Mouse (Mus musculus): ENCODE measurements around the gene Cox17. TPM values are rescaled to one million over a fixed set of nuclear protein-coding genes. Genes with fewer than 3 reads are reported as not detected.

Cox17 gene
- polyA plus RNA-seq, 1 experiment from 2014 or later = 186 TPM

GRCm38 (mm10) chr16:38365390-38365789, 18.6 kb downstream of the Cox17 start:
- H3K4me3 ChIP-seq (replicated peaks; ENCODE audit: low read length) = no peak overlapping the region
- peaks cover 7% of the 10 kb centered on the region; the same call in 1 of the 2 replicates for H3K4me1 ChIP-seq (ENCODE audit: control insufficient read depth, insufficient read depth, low read length)
- ATAC-seq (ENCODE audit: insufficient read depth, low FRiP score) = no peak
- H3K27ac ChIP-seq (ENCODE audit: low read length) = no peak overlapping the region
- no peaks in the 10 kb centered on the region for H3K9me3 ChIP-seq (replicated peaks; ENCODE audit: control insufficient read depth, low read length)
- H3K27me3 ChIP-seq (ENCODE audit: control insufficient read depth, insufficient read depth, low read length) = no peaks in the 10 kb centered on the region
- WGBS = 84% methylated on average over 10 of the region's 10 CpGs
- H3K4me2 ChIP-seq (ENCODE audit: low read depth, low read length) = no peak overlapping the region
- H3K9ac ChIP-seq (ENCODE audit: low read length) = no peak overlapping the region
- no peaks in the 10 kb centered on the region for H3K36me3 ChIP-seq (ENCODE audit: control insufficient read depth, insufficient read depth, low read length)

- no peak overlapping the region for H3K9ac ChIP-seq (ENCODE audit: low read length)
- H3K4me1 ChIP-seq (ENCODE audit: control insufficient read depth, insufficient read depth, low read length) = peaks cover 7% of the 10 kb centered on the region; the same call in 1 of the 2 replicates
- H3K4me2 ChIP-seq (ENCODE audit: low read depth, low read length) = no peak overlapping the region
- H3K27me3 ChIP-seq (ENCODE audit: control insufficient read depth, insufficient read depth, low read length) = no peaks in the 10 kb centered on the region
- no peaks in the 10 kb centered on the region for H3K36me3 ChIP-seq (ENCODE audit: control insufficient read depth, insufficient read depth, low read length)
- ATAC-seq (ENCODE audit: insufficient read depth, low FRiP score) = no peak
- no peak overlapping the region for H3K27ac ChIP-seq (ENCODE audit: low read length)
- 80% methylated on average over 4 of the region's 4 CpGs for WGBS
- no peak overlapping the region for H3K4me3 ChIP-seq (replicated peaks; ENCODE audit: low read length)
- H3K9me3 ChIP-seq (replicated peaks; ENCODE audit: control insufficient read depth, low read length) = no peaks in the 10 kb centered on the region
Observed at GRCm38 (mm10) chr16:38366231-38366630, 19.4 kb downstream of the Cox17 start.

- WGBS = 58% methylated on average over 10 of the region's 10 CpGs
- Histone ChIP-seq H3K4me3 (replicated peaks; ENCODE audit: low read length) (no peak overlapping the region), H3K4me1 (ENCODE audit: control insufficient read depth, insufficient read depth, low read length) (no peaks in the 10 kb centered on the region), H3K27me3 (ENCODE audit: control insufficient read depth, insufficient read depth, low read length) (no peaks in the 10 kb centered on the region), H3K36me3 (ENCODE audit: control insufficient read depth, insufficient read depth, low read length) (no peaks in the 10 kb centered on the region), H3K9me3 (replicated peaks; ENCODE audit: control insufficient read depth, low read length) (no peaks in the 10 kb centered on the region), H3K4me2 (ENCODE audit: low read depth, low read length) (no peak overlapping the region), H3K27ac (ENCODE audit: low read length) (no peak overlapping the region), H3K9ac (ENCODE audit: low read length) (no peak overlapping the region)
- ATAC-seq (ENCODE audit: insufficient read depth, low FRiP score) = no peak
Observed at GRCm38 (mm10) chr16:38368336-38368735, 21.5 kb downstream of the Cox17 start.

- Histone ChIP-seq H3K36me3 (ENCODE audit: control insufficient read depth, insufficient read depth, low read length) (no peaks in the 10 kb centered on the region), H3K4me3 (replicated peaks; ENCODE audit: low read length) (no peak overlapping the region), H3K4me1 (ENCODE audit: control insufficient read depth, insufficient read depth, low read length) (no peaks in the 10 kb centered on the region), H3K27me3 (ENCODE audit: control insufficient read depth, insufficient read depth, low read length) (no peaks in the 10 kb centered on the region), H3K9me3 (replicated peaks; ENCODE audit: control insufficient read depth, low read length) (no peaks in the 10 kb centered on the region), H3K27ac (ENCODE audit: low read length) (no peak overlapping the region), H3K9ac (ENCODE audit: low read length) (no peak overlapping the region), H3K4me2 (ENCODE audit: low read depth, low read length) (no peak overlapping the region)
- no peak for ATAC-seq (ENCODE audit: insufficient read depth, low FRiP score)
- WGBS = 82% methylated on average over 7 of the region's 7 CpGs
Observed at GRCm38 (mm10) chr16:38369000-38369399, 22.2 kb downstream of the Cox17 start.

- Histone ChIP-seq H3K4me1 (ENCODE audit: control insufficient read depth, insufficient read depth, low read length) (no peaks in the 10 kb centered on the region), H3K36me3 (ENCODE audit: control insufficient read depth, insufficient read depth, low read length) (no peaks in the 10 kb centered on the region), H3K4me3 (replicated peaks; ENCODE audit: low read length) (no peak overlapping the region), H3K27me3 (ENCODE audit: control insufficient read depth, insufficient read depth, low read length) (no peaks in the 10 kb centered on the region), H3K9me3 (replicated peaks; ENCODE audit: control insufficient read depth, low read length) (no peaks in the 10 kb centered on the region), H3K27ac (ENCODE audit: low read length) (no peak overlapping the region), H3K4me2 (ENCODE audit: low read depth, low read length) (no peak overlapping the region), H3K9ac (ENCODE audit: low read length) (no peak overlapping the region)
- no peak for ATAC-seq (ENCODE audit: insufficient read depth, low FRiP score)
- WGBS = 89% methylated on average over 8 of the region's 8 CpGs
Observed at GRCm38 (mm10) chr16:38369431-38369830, 22.6 kb downstream of the Cox17 start.

- Histone ChIP-seq H3K4me1 (ENCODE audit: control insufficient read depth, insufficient read depth, low read length) (no peaks in the 10 kb centered on the region), H3K4me3 (replicated peaks; ENCODE audit: low read length) (no peak overlapping the region), H3K27ac (ENCODE audit: low read length) (no peak overlapping the region), H3K4me2 (ENCODE audit: low read depth, low read length) (no peak overlapping the region), H3K9ac (ENCODE audit: low read length) (no peak overlapping the region), H3K36me3 (ENCODE audit: control insufficient read depth, insufficient read depth, low read length) (no peaks in the 10 kb centered on the region), H3K9me3 (replicated peaks; ENCODE audit: control insufficient read depth, low read length) (no peaks in the 10 kb centered on the region), H3K27me3 (ENCODE audit: control insufficient read depth, insufficient read depth, low read length) (no peaks in the 10 kb centered on the region)
- ATAC-seq (ENCODE audit: insufficient read depth, low FRiP score) = no peak
- WGBS = 72% methylated on average over 4 of the region's 4 CpGs
Observed at GRCm38 (mm10) chr16:38369992-38370484, 23.2 kb downstream of the Cox17 start.

GRCm38 (mm10) chr16:38370633-38371374, 24.0 kb downstream of the Cox17 start:
- Histone ChIP-seq H3K4me2 (ENCODE audit: low read depth, low read length) (no peak overlapping the region), H3K9me3 (replicated peaks; ENCODE audit: control insufficient read depth, low read length) (no peaks in the 10 kb centered on the region), H3K27me3 (ENCODE audit: control insufficient read depth, insufficient read depth, low read length) (no peaks in the 10 kb centered on the region), H3K36me3 (ENCODE audit: control insufficient read depth, insufficient read depth, low read length) (no peaks in the 10 kb centered on the region), H3K27ac (ENCODE audit: low read length) (no peak overlapping the region), H3K4me1 (ENCODE audit: control insufficient read depth, insufficient read depth, low read length) (no peaks in the 10 kb centered on the region), H3K4me3 (replicated peaks; ENCODE audit: low read length) (no peak overlapping the region), H3K9ac (ENCODE audit: low read length) (no peak overlapping the region)
- WGBS = 70% methylated on average over 8 of the region's 8 CpGs
- ATAC-seq (ENCODE audit: insufficient read depth, low FRiP score) = no peak

GRCm38 (mm10) chr16:38371705-38372296, 25.0 kb downstream of the Cox17 start:
- Histone ChIP-seq H3K4me2 (ENCODE audit: low read depth, low read length) (no peak overlapping the region), H3K9ac (ENCODE audit: low read length) (no peak overlapping the region), H3K9me3 (replicated peaks; ENCODE audit: control insufficient read depth, low read length) (no peaks in the 10 kb centered on the region), H3K4me3 (replicated peaks; ENCODE audit: low read length) (no peak overlapping the region), H3K27ac (ENCODE audit: low read length) (no peak overlapping the region), H3K27me3 (ENCODE audit: control insufficient read depth, insufficient read depth, low read length) (no peaks in the 10 kb centered on the region), H3K4me1 (ENCODE audit: control insufficient read depth, insufficient read depth, low read length) (no peaks in the 10 kb centered on the region), H3K36me3 (ENCODE audit: control insufficient read depth, insufficient read depth, low read length) (no peaks in the 10 kb centered on the region)
- 0 out of 2 replicates have a peak, but pooled peaks have one; percentile 56 for ATAC-seq (ENCODE audit: insufficient read depth, low FRiP score)
- 85% methylated on average over 15 of the region's 15 CpGs for WGBS

- H3K27me3 ChIP-seq (ENCODE audit: control insufficient read depth, insufficient read depth, low read length) = no peaks in the 10 kb centered on the region
- no peaks in the 10 kb centered on the region for H3K36me3 ChIP-seq (ENCODE audit: control insufficient read depth, insufficient read depth, low read length)
- no peak overlapping the region for H3K9ac ChIP-seq (ENCODE audit: low read length)
- ATAC-seq (ENCODE audit: insufficient read depth, low FRiP score) = no peak
- no peaks in the 10 kb centered on the region for H3K4me1 ChIP-seq (ENCODE audit: control insufficient read depth, insufficient read depth, low read length)
- no peaks in the 10 kb centered on the region for H3K9me3 ChIP-seq (replicated peaks; ENCODE audit: control insufficient read depth, low read length)
- 83% methylated on average over 4 of the region's 4 CpGs for WGBS
- no peak overlapping the region for H3K4me3 ChIP-seq (replicated peaks; ENCODE audit: low read length)
- H3K27ac ChIP-seq (ENCODE audit: low read length) = no peak overlapping the region
- no peak overlapping the region for H3K4me2 ChIP-seq (ENCODE audit: low read depth, low read length)
Observed at GRCm38 (mm10) chr16:38372876-38373275, 26.1 kb downstream of the Cox17 start.

Measured in stomach, embryonic 16.5 days (tissue).